Comparison of ENCODE assay signal across 10 mouse cellular contexts in the genomic region with DNA sequence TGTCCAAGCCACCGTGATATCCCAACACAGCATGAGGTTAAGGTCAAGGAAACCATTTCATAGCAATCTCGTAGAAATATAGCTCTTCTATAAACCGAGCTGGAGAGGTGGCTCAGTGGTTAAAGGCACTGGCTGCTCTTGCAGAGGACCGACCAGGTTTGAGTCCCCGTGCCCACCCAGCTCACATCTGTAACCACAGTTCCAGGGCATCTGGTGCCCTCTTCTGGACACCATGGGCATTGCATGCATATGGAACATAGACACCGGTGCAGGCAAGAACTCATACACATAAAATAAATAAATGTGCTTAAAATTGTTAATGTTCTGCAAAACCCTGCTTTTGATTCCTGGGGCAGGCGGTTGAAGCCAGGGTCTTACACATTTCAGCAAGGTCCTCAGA. TPM values are rescaled to one million over a fixed set of nuclear protein-coding genes. Genes with fewer than 3 reads are reported as not detected.
DNase-seq lines count a peak whose midpoint lies in the region; ATAC-seq and TF ChIP-seq lines count a peak whose summit lies in the region.
"Had no signal": no experiment of that assay in that cellular context is flagged by ENCODE, and none has a peak within 500 bp of the region (broad histone marks: within the 10 kb centered on the region; RNA-seq: fewer than 3 reads in every experiment).

No protein-coding gene starts in this region.

- H3K4me2 ChIP-seq in limb, embryonic 11.5 days (ENCODE audit: low read depth, severe bottlenecking) = no peak overlapping the region

- H3K4me3 ChIP-seq in thymus, adult 2 months (ENCODE audit: control insufficient read depth, insufficient read depth, low read length) = no peak overlapping the region
- no peak overlapping the region for H3K4me3 ChIP-seq in limb, embryonic 11.5 days (ENCODE audit: low read depth, low read length)

- TF ChIP-seq CTCF in thymus, adult 2 months (IDR thresholded peaks at IDR 0.05; ENCODE audit: borderline replicate concordance, control insufficient read depth, extremely low read depth, insufficient read depth, low read length, poor library complexity) = peak; percentile 74; the same call in 1 of the 2 replicates

- H3K27me3 ChIP-seq in thymus, adult 2 months (ENCODE audit: control insufficient read depth, insufficient read depth, low read length) = no peaks in the 10 kb centered on the region
- no peaks in the 10 kb centered on the region for H3K27me3 ChIP-seq in limb, embryonic 11.5 days (ENCODE audit: control insufficient read depth, insufficient read depth, low read length)

- DNase-seq in gastrocnemius, postnatal 10 days = peak; percentile 23
- no peak for DNase-seq in gastrocnemius, postnatal 36 days
- DNase-seq in thymus, adult 2 months = peak; percentile 43
- DNase-seq in thymus, adult 18-20 months = no peak
- peak; percentile 63 for DNase-seq in limb, embryonic 11.5 days (ENCODE audit: low spot score)
- peak; percentile 53 for DNase-seq in thymus, postnatal 14 days
- DNase-seq in urinary bladder, postnatal 25 days (ENCODE audit: low spot score) = no peak
- no peak for DNase-seq in gastrocnemius, postnatal 14 days

- ATAC-seq in limb, embryonic 11.5 days (ENCODE audit: insufficient number of reproducible peaks, low FRiP score, low TSS enrichment, low read depth) = no peak

- intact Hi-C loops in gastrocnemius, postnatal 36 days (cut with DNase I) = no loop called here
- intact Hi-C loops in gastrocnemius, postnatal 14 days (cut with DNase I; ENCODE audit: low total_unique reads) = loop anchor here (10.0 kb wide), 1 partner anchor 92 kb away; no protein-coding TSS in a partner anchor

- 90% methylated on average over 7 of the region's 7 CpGs for WGBS in thymus, adult 2 months
- 79% methylated on average over 7 of the region's 7 CpGs for WGBS in limb, embryonic 11.5 days

- no peak for TF ChIP-seq POLR2A in thymus, adult 2 months (IDR thresholded peaks at IDR 0.05; ENCODE audit: control insufficient read depth, extremely low read depth, insufficient read depth, low read length, poor library complexity)

- H3K36me3 ChIP-seq in thymus, adult 2 months (ENCODE audit: control insufficient read depth, insufficient read depth, low read length) = no peaks in the 10 kb centered on the region
- H3K36me3 ChIP-seq in limb, embryonic 11.5 days (ENCODE audit: control insufficient read depth, insufficient read depth, low read length) = no peaks in the 10 kb centered on the region

- H3K9me3 ChIP-seq in limb, embryonic 11.5 days (ENCODE audit: control insufficient read depth, low read length) = peaks cover 3% of the 10 kb centered on the region

- H3K9ac ChIP-seq in limb, embryonic 11.5 days (ENCODE audit: low read length) = no peak overlapping the region

- H3K4me1 ChIP-seq in thymus, adult 2 months (replicated peaks; ENCODE audit: control insufficient read depth, insufficient read depth, low read length) = peaks cover 7% of the 10 kb centered on the region
- no peaks in the 10 kb centered on the region for H3K4me1 ChIP-seq in limb, embryonic 11.5 days (ENCODE audit: control insufficient read depth, insufficient read depth, low read length)

- H3K27ac ChIP-seq in thymus, adult 2 months (ENCODE audit: control insufficient read depth, insufficient read depth, low read length) = no peak overlapping the region
- H3K27ac ChIP-seq in limb, embryonic 11.5 days (replicated peaks; ENCODE audit: low read depth, low read length) = no peak overlapping the region
- H3K27ac ChIP-seq: macrophage had no signal

RNA-seq across cellular contexts. Expression of gene Cadm4, which starts 8.9 kb away (rescaled TPM):
- 10 to 100 TPM; 14.7 to 17.4 TPM for total RNA-seq in gastrocnemius, postnatal 10 days (2021)
- total RNA-seq in gastrocnemius, postnatal 36 days (2021) = 1 to 10 TPM; 2.7 to 4.6 TPM
- polyA plus RNA-seq in thymus, adult 2 months (2012; rRNA removed) = 6.4 and 7.1 TPM in 2 replicates
- 1.9 and 2.2 TPM in 2 replicates for polyA plus RNA-seq in limb, embryonic 11.5 days (2014; fragmentation: Nextera tagmentation; extraction: Ambion mirVana)
- 10 to 100 TPM in 1 of 2 experiments, 1 to 10 TPM in 1; 5.3 to 17.7 TPM for total RNA-seq in gastrocnemius, postnatal 14 days (2021)
- polyA plus RNA-seq: macrophage had no signal

RNA-seq across cellular contexts. Expression of gene Plaur, which starts 10.7 kb away (rescaled TPM):
- total RNA-seq in gastrocnemius, postnatal 10 days (2021) = 1 to 10 TPM; 2.0 to 3.0 TPM
- total RNA-seq in gastrocnemius, postnatal 36 days (2021) = under 1 TPM; 0.61 to 0.64 TPM
- 7.0 and 9.5 TPM in 2 replicates for polyA plus RNA-seq in thymus, adult 2 months (2012; rRNA removed)
- 2.1 and 2.3 TPM in 2 replicates for polyA plus RNA-seq in limb, embryonic 11.5 days (2014; fragmentation: Nextera tagmentation; extraction: Ambion mirVana)
- total RNA-seq in gastrocnemius, postnatal 14 days (2021) = 1 to 10 TPM in 1 of 2 experiments, under 1 TPM in 1; 0.84 to 1.2 TPM

RNA-seq across cellular contexts. Expression of gene Irgc1, which starts 20.8 kb away (rescaled TPM):
- total RNA-seq in gastrocnemius, postnatal 10 days (2021) = under 1 TPM in 1 of 2 experiments, not detected in 1; 0.21 TPM
- not detected for total RNA-seq in gastrocnemius, postnatal 36 days (2021)
- 0.97 and 3.0 TPM in 2 replicates for polyA plus RNA-seq in thymus, adult 2 months (2012; rRNA removed)
- polyA plus RNA-seq in limb, embryonic 11.5 days (2014; fragmentation: Nextera tagmentation; extraction: Ambion mirVana) = not detected in 2 replicates
- under 1 TPM in 1 of 2 experiments, not detected in 1; 0.12 TPM for total RNA-seq in gastrocnemius, postnatal 14 days (2021)
- total RNA-seq: heart, postnatal 10 days had no signal
- polyA plus RNA-seq: macrophage had no signal

RNA-seq across cellular contexts. Expression of gene Zfp428, which starts 33.9 kb away (rescaled TPM):
- 10 to 100 TPM; 11.4 to 11.6 TPM for total RNA-seq in gastrocnemius, postnatal 10 days (2021)
- total RNA-seq in gastrocnemius, postnatal 36 days (2021) = 1 to 10 TPM; 4.3 to 5.9 TPM
- polyA plus RNA-seq in thymus, adult 2 months (2012; rRNA removed) = 14.4 and 18.7 TPM in 2 replicates
- polyA plus RNA-seq in limb, embryonic 11.5 days (2014; fragmentation: Nextera tagmentation; extraction: Ambion mirVana) = 65.6 and 75.7 TPM in 2 replicates
- total RNA-seq in gastrocnemius, postnatal 14 days (2021) = 1 to 10 TPM; 6.4 to 8.3 TPM

RNA-seq across cellular contexts. Expression of gene AC161166.1, which starts 39.3 kb away (rescaled TPM):
- not detected for total RNA-seq in gastrocnemius, postnatal 10 days (2021)
- total RNA-seq in gastrocnemius, postnatal 36 days (2021) = not detected
- polyA plus RNA-seq in thymus, adult 2 months (2012; rRNA removed) = 0.08 TPM in 1 of 2 replicates, not detected in the other
- polyA plus RNA-seq in limb, embryonic 11.5 days (2014; fragmentation: Nextera tagmentation; extraction: Ambion mirVana) = 0.48 and 0.52 TPM in 2 replicates
- not detected for total RNA-seq in gastrocnemius, postnatal 14 days (2021)
- total RNA-seq: heart, postnatal 10 days had no signal
- polyA plus RNA-seq: macrophage had no signal

Comparison
In these comparisons a context has a peak if more than half of its experiments do, and no peak if none do; other contexts are left out.
1. DNase-seq: peak in gastrocnemius, postnatal 10 days (single experiment), thymus, adult 2 months (single experiment), limb, embryonic 11.5 days (single experiment) and thymus, postnatal 14 days (single experiment); none in gastrocnemius, postnatal 36 days (0 of 2), thymus, adult 18-20 months (0 of 2), urinary bladder, postnatal 25 days (single experiment) and gastrocnemius, postnatal 14 days (single experiment).